Mouse (Mus musculus) kidney, postnatal 36 days (tissue): ENCODE measurements around the gene Ppp1r21.

ENCODE experiments used
- DNase-seq, 2 experiments: peaks; one replicate each; pipeline ENCODE4 v3.0.0; 2021 to 2022; ENCODE audit warnings: mixed read lengths in 2 of 2

Gene Ppp1r21

GRCm38 (mm10) chr17:88530667-88531066 lies 749 bp downstream of the Ppp1r21 start:
- DNase-seq: no peak

- no peak for DNase-seq
These were observed 1.3 kb downstream of the Ppp1r21 start for GRCm38 (mm10) chr17:88531176-88531575.

DNA sequence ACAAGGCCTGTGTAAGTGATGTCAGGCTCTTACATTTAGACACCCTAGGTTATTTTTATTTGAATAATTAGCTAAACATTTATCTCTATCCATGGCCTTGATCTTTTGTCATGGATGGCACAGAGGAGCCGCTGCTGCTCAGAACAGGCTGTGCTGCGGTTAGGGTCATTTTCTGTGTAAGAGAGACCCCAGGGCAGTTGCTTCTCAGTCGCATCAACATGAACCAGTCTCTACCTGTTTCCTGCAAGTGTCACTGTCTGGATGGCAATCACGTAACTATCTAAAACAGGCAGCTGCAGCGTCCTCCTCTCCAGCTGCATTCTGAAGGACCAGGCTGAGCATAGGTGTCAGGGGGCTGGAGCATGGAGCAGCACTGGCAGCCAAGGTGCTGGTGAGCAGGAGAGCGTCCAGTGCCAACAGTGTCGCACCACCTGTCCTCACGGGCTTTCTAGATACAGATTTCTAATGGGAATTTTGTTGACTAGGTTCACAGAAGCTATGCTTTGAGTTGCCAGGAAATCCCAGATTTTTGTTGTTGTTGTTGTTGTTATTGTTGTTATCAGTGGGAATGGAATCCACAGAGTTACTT lies 8.0 kb downstream of the Ppp1r21 start:
- no peak for DNase-seq

GRCm38 (mm10) chr17:88542771-88543416 lies 13.0 kb downstream of the Ppp1r21 start:
- peak; percentile 61 to 82 for DNase-seq

DNA sequence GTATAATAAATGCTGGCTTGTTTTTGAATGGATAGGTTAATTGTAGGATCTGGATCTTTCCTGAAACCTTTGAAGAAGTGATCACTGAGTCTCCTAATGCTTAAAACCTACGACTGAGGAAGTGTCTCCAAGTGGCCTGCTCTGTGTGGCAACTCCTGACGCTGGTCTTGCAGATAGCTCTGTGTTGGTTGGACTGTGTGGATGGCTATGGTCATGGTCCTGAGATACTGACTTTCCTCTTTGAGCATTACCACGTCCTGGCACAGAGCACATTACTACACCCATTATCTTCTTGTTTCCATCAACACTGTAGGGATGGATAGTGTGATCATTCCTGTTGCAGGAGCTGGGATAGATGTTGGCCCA lies 13.5 kb downstream of the Ppp1r21 start:
- no peak for DNase-seq

DNA sequence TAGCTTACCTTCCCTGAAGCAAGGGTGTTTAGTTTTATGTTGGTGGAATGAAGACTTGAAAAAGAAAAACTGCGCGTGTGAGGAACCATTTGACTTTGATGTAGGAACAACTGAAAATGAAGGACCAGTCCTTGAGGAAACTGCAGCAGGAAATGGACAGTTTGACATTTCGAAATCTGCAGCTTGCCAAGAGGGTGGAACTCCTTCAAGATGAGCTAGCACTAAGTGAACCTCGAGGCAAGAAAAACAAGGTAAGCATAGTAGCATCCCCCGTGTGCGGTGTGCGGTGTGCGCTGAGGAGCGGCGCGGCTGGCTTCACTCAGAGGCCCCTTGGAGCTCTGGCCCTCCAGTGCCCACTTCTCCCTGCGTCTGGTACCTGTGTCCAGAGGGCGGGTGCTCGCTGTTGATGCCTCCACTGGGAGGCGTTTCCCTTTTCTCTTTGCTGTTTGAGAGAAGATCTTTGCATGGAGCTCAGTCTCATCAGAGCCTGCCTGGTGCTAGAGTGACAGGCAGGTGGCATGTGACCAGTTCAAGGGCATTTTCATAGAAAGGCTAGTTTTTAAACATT lies 15.4 kb downstream of the Ppp1r21 start:
- DNase-seq: no peak

- no peak for DNase-seq
These were observed 16.8 kb downstream of the Ppp1r21 start for GRCm38 (mm10) chr17:88546745-88547144.

GRCm38 (mm10) chr17:88549411-88550191 lies 19.7 kb downstream of the Ppp1r21 start:
- no peak for DNase-seq

DNA sequence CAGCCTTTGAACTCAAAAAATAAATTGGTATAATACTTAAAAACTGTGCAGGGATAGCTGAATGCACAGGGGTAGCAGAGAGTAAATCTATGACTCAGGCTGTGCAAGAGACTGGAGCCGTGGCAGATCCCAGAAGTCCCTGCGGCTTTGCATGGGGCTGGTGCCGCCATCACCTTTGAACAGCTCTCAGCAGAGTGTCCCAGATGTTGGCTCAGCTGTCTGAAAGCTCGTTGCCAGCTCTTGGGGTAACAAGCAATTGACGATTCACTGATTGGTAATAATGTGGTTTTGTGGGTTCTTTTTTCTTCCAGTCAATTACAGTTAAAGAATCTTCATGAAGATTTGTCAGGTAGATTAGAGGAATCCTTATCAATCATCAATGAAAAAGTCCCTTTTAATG lies 20.4 kb downstream of the Ppp1r21 start:
- DNase-seq: peak; percentile 29 to 59

- DNase-seq: peak; percentile 32 to 51
These were observed 21.3 kb downstream of the Ppp1r21 start for GRCm38 (mm10) chr17:88550981-88551940.

GRCm38 (mm10) chr17:88552556-88552955 lies 22.6 kb downstream of the Ppp1r21 start:
- no peak for DNase-seq

DNA sequence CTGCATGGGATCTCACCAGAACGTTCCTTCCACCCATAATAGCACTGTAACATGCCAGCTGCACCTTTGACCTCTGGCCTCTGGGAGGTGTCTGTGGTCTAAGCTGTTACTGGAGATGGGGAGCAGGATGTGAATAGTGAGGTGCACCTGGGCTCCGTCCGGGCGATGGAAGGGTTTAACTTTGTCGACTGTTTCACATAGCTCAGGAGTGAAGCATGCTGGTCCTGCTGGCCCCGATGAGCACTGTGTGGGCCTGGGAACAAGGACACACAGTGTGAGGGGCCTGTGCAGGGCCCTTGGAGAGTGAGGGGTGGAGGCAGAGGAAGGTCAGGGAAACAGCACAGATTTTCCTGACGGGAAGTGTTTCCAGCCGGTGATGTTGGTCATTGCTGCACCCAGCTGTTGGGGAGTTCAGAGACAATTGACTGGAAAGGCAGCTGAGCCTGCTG lies 23.1 kb downstream of the Ppp1r21 start:
- no peak for DNase-seq

- DNase-seq: peak; percentile 43 to 54
These were observed 23.7 kb downstream of the Ppp1r21 start for GRCm38 (mm10) chr17:88553473-88554087.

- DNase-seq: peak in 1 of 2 experiments; percentile 36
These were observed 26.3 kb downstream of the Ppp1r21 start for GRCm38 (mm10) chr17:88556176-88556575.

GRCm38 (mm10) chr17:88556688-88557087 lies 26.8 kb downstream of the Ppp1r21 start:
- DNase-seq: no peak

GRCm38 (mm10) chr17:88558168-88558842 lies 28.4 kb downstream of the Ppp1r21 start:
- peak; percentile 90 to 94 for DNase-seq

GRCm38 (mm10) chr17:88563611-88564010 lies 33.7 kb downstream of the Ppp1r21 start:
- DNase-seq: peak; percentile 64 to 83

DNA sequence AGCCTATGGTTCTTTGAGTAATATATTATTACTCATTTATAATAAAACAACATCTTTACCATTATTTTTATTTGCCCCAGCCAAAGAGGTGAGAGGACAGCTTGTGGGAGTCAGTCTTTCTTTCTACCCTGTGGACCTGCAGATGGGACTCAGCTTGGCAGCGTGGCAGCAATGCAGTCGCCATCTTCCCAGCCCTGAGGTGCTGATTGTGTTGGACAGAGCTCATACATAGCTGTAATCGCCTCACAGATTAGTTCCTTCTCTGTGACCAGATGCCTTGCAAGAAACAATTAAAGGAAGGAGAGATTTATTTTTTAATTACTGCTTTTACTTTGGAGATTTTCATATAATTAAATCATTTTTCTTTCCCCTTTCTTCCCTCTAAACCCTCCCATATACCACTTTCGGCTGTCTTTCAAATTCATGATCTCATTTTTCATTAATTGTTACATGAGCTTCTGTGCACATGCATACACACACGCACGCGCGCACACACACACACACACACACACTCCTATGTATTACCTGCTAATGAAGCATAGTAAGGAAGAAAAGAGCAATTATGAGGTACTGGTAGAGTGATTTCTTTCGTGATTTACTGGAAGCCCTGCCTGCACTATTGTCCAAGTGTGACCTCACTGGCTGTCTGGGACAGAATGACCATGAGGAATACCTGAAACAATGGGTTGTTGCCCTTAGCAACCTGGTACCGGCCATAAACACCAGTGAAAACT lies 40.1 kb downstream of the Ppp1r21 start:
- no peak for DNase-seq

- no peak for DNase-seq
These were observed 40.9 kb downstream of the Ppp1r21 start for GRCm38 (mm10) chr17:88570784-88571183.

- no peak for DNase-seq
These were observed 44.9 kb downstream of the Ppp1r21 start for GRCm38 (mm10) chr17:88574811-88575210.
